Mouse (Mus musculus) layer of hippocampus, adult 2 months (tissue): ENCODE results near the gene Lysmd2. TPM values are rescaled to one million over a fixed set of nuclear protein-coding genes. Genes with fewer than 3 reads are reported as not detected.

Experiments used
- DNase-seq, 2 experiments: peaks; one replicate each; pipeline ENCODE4 v3.0.0; 2022; ENCODE audit warnings: low spot score in 2 of 2
- H3K27ac ChIP-seq: fragments of 200-600 bp; 2 replicates; pipeline ENCODE4 v1.8.1; 2022
- H3K4me3 ChIP-seq: fragments of 200-600 bp; 2 replicates; pipeline ENCODE4 v1.8.1; 2022; ENCODE audit warnings: mild to moderate bottlenecking
- CTCF ChIP-seq: fragments of 200-600 bp; conservative IDR thresholded peaks from 2 replicates; pipeline ENCODE4 v1.8.1; 2022; ENCODE audit warnings: antibody characterized with exemption, mild to moderate bottlenecking, moderate library complexity
- long read RNA-seq, 2 experiments: library from polyadenylated mRNA; stranded (forward); transcript quantifications; one replicate each; pipeline ENCODE4 v2.0.0; 2021; ENCODE audit warnings: borderline mapping rate in 2 of 2
- total RNA-seq, 2 experiments: library from RNA; stranded (reverse); gene quantifications; 2 replicates each; pipeline ENCODE4 v1.2.3; 2021

Gene Lysmd2
- total RNA-seq = 10 to 100 TPM; 56.6 to 60.3 TPM
- long read RNA-seq, experiment 1, transcript Lysmd2-201 (3 exons, 1,189 nt) = major isoform, 45 of 54 reads
- long read RNA-seq, experiment 1, partial matches to known transcripts = 2 of 54 reads
- long read RNA-seq, experiment 1, other reads (novel, unspliced or antisense) = 5 of 54 reads
- long read RNA-seq, experiment 2, transcript Lysmd2-202 (3 exons, 1,241 nt) = minor isoform, 11 of 107 reads
- long read RNA-seq, experiment 2, transcript Lysmd2-201 (3 exons, 1,189 nt) = major isoform, 86 of 107 reads
- long read RNA-seq, experiment 2, partial matches to known transcripts = 0 of 107 reads
- long read RNA-seq, experiment 2, other reads (novel, unspliced or antisense) = 10 of 107 reads

DNA sequence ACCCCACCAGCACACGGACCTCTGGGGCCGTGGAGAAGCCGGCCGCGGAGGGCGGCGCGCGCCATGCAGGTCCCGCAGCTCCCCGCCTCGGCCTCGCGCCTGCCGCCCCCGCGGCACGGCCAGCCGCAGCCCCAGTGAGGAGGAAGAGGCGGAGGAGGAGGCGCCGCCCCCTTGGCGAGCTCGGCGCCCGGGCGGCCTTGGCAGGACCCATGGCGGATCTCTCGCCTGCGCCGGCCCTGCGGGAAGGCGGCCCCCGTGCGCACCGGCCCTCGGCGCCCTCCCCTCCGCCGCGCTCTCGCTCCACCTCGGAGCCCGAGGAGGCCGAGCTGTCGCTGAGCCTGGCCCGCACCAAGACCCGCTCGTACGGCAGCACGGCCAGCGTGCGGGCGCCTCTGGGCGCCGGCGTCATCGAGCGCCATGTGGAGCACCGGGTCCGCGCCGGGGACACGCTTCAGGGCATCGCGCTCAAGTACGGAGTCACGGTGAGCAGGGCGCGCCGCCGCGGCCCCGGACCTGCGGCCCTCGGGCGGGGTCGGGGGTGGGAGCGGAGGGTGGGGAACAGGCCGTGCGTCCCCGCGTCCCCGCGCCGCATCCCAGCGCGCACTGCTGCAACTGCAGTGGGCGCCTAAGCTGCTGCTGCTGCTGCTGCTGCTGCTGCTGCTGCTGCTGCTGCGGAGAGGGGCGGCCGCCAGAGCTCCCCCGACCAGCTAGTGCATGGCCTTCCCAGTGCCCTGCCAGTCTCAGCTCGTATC is at the start of gene Lysmd2:
Gene Lysmd2 (plus strand): TSS at position 186 of the 752 bp plus-strand sequence.
- H3K4me3 ChIP-seq = peak within 1 kb of the TSS; percentile 81
- no peak for TF ChIP-seq CTCF

DNA sequence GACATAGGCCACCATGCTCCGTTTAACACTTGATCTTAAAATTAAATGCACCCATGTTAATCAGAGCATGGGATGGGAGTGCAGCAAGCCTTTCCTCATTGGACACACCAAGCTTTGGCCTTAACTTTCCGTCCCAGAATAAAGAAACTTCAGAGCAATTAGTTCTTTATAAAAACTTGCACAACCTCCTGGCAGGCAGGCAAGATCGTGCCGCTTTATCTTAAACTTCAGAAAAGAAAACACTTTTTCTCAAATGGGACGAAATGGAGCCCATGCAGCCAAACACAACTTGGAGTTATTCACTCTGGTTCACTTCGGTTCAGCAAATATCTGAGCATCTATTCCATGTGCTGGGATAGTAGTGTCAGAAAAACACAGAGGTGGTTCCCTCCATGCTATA is 46.2 kb upstream of the Lysmd2 start:
- no peak for TF ChIP-seq CTCF
- no peak overlapping the region for H3K4me3 ChIP-seq
- DNase-seq = no peak
- H3K27ac ChIP-seq = no peak overlapping the region

More for the DNA sequence above, at the start of gene Lysmd2:
- peak; percentile 62 to 70 for DNase-seq
- peak within 1 kb of the TSS; percentile 99 for H3K27ac ChIP-seq

DNA sequence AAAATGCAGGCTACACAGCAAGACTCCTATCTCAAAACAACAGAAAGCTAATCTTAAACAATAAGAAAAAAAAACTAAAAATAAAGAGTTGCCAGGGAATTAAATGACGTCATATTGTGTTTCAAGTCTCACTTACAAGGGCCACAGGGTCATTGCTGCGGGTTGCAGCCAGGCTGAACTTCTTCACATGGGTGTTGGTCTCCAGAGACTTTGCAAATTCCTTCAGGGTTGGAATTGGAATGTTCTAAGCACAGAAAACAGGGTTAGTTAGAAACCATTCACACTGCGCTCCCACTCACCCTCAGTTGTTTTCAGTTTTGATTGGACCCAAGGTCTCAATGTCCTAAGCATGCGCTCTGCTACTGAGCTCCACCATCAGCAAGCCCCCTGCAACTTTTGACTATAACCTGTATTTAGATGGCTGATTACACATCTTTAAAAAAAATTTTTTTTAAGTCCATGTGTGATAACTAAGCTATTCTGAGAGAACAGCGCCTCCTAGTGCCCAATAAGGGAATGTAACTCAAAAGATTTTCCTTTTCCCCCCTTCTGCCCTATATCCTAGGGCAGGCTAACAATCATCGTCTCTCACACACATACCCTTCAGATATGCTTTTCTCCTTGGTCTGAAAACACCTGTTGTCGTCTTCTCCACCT is 43.7 kb upstream of the Lysmd2 start:
- TF ChIP-seq CTCF = peak; percentile 89
- no peak overlapping the region for H3K27ac ChIP-seq

DNA sequence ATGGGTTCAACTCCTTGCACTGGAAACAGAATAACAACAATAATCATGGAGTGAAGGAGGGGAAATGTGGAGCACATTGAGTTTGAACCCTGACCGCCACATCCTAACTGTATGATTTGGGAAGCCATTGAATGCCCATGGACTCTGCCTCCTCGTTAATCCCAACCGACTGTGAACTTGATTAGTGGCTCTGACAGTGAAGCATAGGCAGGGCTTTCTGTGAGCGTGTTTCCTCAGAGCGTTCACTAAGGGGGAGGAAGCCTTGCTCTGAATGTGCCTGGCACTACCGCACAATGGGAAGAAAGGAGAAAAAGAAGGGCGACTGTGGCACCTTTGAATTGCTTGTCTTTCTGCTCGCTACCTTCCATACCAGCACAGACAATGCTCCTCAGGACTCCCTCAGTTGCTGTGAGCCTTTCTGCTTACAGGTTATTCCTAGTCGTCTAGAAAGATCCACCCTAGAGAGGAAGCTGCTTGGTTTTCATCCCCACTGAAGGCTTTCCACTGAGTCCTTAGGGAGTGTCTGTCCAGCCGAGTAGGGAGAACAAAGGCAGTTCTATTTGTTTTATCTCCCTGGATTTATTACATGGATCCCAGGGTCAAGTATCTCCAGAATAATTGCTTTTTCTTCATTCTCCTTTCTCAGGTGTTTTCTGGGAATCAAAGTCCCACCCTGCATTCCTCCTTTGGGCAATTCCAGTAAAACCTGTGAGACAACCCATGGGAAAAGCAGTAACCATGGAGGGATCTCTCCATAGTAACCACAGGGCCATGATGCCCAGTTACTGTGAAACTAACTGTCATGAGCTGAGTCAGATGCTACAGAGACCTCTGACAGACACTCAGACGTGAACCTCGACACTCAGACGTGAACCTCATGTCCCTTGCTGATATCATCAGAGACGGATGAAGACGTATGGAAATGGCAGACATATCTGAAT is 35.4 kb upstream of the Lysmd2 start:
- no peak for DNase-seq
- no peak for TF ChIP-seq CTCF
- Histone ChIP-seq H3K27ac (0 out of 2 replicates have a peak overlapping the region, but pooled peaks have one; percentile 36), H3K4me3 (no peak overlapping the region)

More for the DNA sequence above, 43.7 kb upstream of the Lysmd2 start:
- H3K4me3 ChIP-seq = no peak overlapping the region
- no peak for DNase-seq

DNA sequence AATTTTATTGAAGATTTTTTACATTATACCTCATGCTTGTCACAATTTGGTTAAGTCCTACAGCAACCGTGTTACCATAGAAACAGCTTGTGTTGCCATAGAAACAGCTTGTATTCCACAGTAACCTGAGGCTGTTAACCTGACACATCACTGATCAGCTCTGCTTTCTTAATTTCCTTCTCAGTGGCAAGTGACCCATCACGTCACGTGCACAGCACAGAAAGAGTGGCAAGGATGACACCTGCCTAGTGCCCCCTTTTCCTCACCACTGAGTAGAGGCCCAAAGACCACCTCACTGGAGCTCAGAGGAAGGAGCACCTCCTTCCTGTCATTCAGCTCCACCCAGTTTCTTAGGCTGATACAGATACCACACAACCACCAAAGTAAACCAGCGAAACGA is 32.1 kb upstream of the Lysmd2 start:
- DNase-seq = peak; percentile 43 to 45
- peak overlapping the region; percentile 62 for H3K27ac ChIP-seq
- H3K4me3 ChIP-seq = no peak overlapping the region
- TF ChIP-seq CTCF = no peak

DNA sequence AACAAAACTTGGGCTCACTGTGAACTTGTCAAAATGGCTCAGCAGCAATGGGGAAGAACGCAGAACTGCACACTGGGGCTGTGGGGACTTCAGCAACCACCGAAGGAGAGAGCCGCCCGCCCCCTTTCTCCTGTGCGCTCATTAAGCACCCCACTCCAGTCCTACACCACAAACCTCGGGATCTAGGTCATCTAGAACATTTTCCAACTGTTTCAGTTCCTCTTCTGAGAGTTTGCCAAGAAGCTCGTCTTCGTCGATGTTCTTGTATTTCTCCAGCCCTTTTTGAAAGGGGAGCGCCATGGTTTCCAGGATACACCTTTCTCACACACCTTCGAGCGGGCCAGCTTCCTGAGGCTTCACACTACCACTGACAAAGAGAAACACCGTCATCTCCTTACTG is 28.5 kb upstream of the Lysmd2 start:
- no peak for TF ChIP-seq CTCF
- Histone ChIP-seq H3K4me3 (peak overlapping the region; percentile 29; the same call in 1 of the 2 replicates), H3K27ac (peak overlapping the region; percentile 92)
- DNase-seq = no peak

DNA sequence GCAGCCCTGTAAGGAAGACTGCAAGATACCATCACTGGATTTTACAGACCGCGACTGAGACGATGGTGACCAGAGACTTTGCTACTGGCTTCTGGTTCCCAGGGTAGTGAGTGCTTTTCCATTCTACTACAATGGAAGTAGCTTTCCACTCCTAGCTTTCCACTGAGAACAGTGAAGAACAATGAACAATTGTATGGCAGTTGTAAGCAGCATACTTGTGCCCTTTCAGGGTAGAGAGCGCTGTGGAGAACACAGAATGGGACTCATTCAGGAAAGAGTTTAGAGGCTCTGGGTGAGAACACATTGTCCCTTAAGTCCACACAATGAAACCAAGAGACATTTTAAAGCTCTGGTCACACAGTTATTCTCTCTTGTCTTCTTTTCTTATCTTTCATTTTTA is 27.9 kb upstream of the Lysmd2 start:
- DNase-seq = peak in 1 of 2 experiments; percentile 22
- Histone ChIP-seq H3K4me3 (peak overlapping the region; percentile 29; the same call in 1 of the 2 replicates), H3K27ac (peak overlapping the region; percentile 92)
- no peak for TF ChIP-seq CTCF

DNA sequence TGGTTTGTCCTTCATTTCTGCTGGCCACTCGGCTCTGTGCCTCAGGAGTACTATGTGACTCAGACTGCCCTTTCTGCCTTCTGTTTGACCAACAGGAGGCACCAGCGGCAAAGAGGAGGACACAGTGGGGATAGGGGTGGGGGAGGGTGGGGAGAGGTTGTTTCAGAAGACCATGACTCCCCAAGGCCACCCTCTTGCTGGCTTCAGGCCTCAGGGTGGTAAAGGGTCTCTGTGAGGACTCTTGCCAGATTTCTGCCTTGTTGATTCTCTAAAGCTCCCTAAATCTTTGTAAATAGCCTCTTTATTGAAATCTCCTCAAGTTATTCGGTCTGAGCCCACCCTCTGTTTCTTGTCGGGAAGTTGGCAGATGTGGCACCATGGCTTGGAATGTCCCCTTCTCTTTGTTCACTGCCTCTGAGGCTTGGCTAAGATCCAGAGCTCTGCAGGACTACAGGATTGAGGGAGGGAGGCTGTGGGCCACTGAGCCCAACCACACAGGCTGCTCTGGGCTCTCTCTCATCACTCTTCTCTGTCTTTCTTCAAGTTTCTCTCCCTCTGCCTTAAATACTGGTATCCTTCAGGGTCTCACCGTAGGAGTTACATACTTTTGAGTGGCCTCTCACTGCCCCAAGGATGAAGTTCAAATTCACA is 26.2 kb upstream of the Lysmd2 start:
- peak; percentile 68 for TF ChIP-seq CTCF
- H3K27ac ChIP-seq = peak overlapping the region; percentile 92
- peak; percentile 48 to 81 for DNase-seq
- no peak overlapping the region for H3K4me3 ChIP-seq

DNA sequence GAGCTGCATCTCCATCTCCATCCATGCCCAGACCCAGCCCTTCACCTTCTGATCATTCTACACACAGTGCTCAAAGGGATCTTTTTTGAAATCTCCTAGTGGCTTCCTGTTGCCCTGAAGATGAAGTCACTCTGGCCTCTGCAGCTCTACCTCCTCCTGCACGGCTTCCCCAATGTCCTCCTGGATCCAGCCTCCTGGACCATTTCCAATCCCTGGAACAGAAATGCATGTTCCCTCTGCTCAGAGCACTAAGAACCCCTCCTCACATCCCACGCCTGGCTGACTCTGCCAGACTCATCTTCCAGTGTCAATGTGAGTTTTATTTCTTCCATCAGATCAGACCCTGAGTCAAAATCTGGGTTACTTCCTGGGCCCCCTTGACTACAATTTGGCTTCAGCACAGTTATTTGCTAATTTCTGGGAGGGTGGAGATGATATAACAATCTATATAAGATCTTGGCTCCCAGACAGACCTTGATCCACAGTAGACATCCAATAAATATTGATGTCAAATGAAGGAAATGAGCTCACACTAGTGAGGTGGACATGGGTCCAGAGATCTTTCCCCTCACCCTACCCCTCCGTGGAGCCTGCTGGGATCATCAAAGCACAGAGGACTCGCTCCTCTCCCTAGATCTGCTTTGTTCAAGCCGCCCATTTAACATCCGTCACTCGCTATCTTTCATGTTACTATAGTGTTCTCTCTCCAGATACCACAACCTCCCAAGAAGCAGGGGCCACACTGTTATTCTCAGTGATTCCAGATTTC is 25.2 kb upstream of the Lysmd2 start:
- Histone ChIP-seq H3K4me3 (no peak overlapping the region), H3K27ac (peak overlapping the region; percentile 92)
- TF ChIP-seq CTCF = no peak
- DNase-seq = peak; percentile 57 to 70

DNA sequence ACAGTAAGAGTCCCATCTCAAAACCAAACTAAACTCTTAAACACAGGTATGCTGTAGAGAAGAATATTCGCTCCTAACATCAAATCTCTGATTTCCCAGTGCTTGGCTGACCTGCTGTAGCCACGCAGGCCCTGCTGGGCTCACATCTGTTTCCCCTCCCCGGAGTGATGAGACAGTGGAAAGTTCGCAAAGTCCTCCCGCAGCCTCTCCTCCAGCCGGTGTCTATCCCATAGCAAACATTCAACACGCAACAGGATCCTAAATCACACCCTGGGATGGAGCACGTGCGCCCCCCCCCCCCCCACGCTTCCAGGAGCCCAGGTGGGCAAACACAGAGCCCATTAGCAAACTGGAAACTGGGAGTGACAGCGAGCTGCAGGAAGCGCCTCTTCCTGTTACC is 24.0 kb upstream of the Lysmd2 start:
- no peak for DNase-seq
- Histone ChIP-seq H3K4me3 (no peak overlapping the region), H3K27ac (peak overlapping the region; percentile 92)
- no peak for TF ChIP-seq CTCF

DNA sequence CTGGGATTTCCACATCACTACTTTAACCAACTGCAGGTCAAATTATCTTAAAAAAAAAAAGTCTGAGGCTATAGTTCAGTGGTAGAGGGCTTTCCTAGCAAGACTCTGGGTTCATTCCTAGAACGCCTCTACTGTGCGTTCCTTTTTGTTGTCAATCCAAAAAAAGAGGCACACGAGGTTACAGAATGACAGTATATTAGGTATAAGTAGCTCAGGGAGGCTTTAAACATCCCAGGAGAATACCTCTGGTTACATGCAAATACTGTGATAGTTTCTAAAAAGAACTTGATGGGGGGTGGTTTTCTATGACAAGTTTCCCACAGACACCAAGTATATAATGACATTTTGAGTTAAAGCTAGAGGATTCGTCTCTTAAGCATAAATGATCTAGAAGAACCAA is 18.0 kb upstream of the Lysmd2 start:
- no peak for DNase-seq
- no peak overlapping the region for H3K27ac ChIP-seq
- no peak overlapping the region for H3K4me3 ChIP-seq
- TF ChIP-seq CTCF = no peak
